Mouse (Mus musculus) heart, postnatal 0 days (tissue): ENCODE results near the gene Ccdc141. TPM values are rescaled to one million over a fixed set of nuclear protein-coding genes. Genes with fewer than 3 reads are reported as not detected.

Experiments
- ATAC-seq: fragments of 200-750 bp; cut with Nextera tagmentation; 2 replicates; pipeline ENCODE4 v1.8.0; 2017; ENCODE audit warnings: low read depth, moderate number of reproducible peaks, moderate library complexity; ENCODE audit not compliant: insufficient read depth
- DNase-seq: peaks from one replicate; pipeline ENCODE4 v3.0.0-alpha.2; 2016; ENCODE audit warnings: low spot score
- H3K27ac ChIP-seq: fragments of 300-500 bp; sonication (generic); 2 replicates; pipeline ENCODE4 v1.5.1; 2014; ENCODE audit warnings: low read depth, mild to moderate bottlenecking
- H3K27me3 ChIP-seq: fragments of 300-500 bp; sonication (generic); 2 replicates; pipeline ENCODE4 v1.6.1; 2014; ENCODE audit warnings: low read length, mixed read lengths; ENCODE audit not compliant: control insufficient read depth, insufficient read depth
- H3K36me3 ChIP-seq: fragments of 300-500 bp; sonication (generic); replicated peaks from 2 replicates; pipeline ENCODE4 v1.6.1; 2014; ENCODE audit warnings: low read length, mixed read lengths; ENCODE audit not compliant: control insufficient read depth, insufficient read depth
- H3K4me1 ChIP-seq: fragments of 300-500 bp; sonication (generic); 2 replicates; pipeline ENCODE4 v1.6.1; 2014; ENCODE audit warnings: antibody characterized with exemption; ENCODE audit not compliant: control insufficient read depth, insufficient read depth
- H3K4me2 ChIP-seq: fragments of 300-500 bp; sonication (generic); 2 replicates; pipeline ENCODE4 v1.6.1; 2014; ENCODE audit warnings: low read depth, mild to moderate bottlenecking, low read length, moderate library complexity
- H3K4me3 ChIP-seq: fragments of 300-500 bp; sonication (generic); 2 replicates; pipeline ENCODE4 v1.5.1; 2014; ENCODE audit warnings: low read depth, low read length
- H3K9ac ChIP-seq: fragments of 300-500 bp; sonication (generic); replicated peaks from 2 replicates; pipeline ENCODE4 v1.6.1; 2014; ENCODE audit warnings: low read depth, low read length, mixed read lengths
- H3K9me3 ChIP-seq: fragments of 300-500 bp; sonication (generic); replicated peaks from 2 replicates; pipeline ENCODE4 v1.6.1; 2016; ENCODE audit warnings: low read length; ENCODE audit not compliant: control insufficient read depth
- CTCF ChIP-seq: IDR thresholded peaks from 2 replicates; pipeline ENCODE4 v1.5.1; 2016; ENCODE audit warnings: antibody characterized with exemption, control low read depth, low read depth
- EP300 ChIP-seq: IDR thresholded peaks from 2 replicates; pipeline ENCODE4 v1.6.1; 2016; ENCODE audit warnings: antibody characterized with exemption, low read depth
- WGBS: fragments of 180-500 bp; shearing (Covaris S2); extraction: QIAGEN DNeasy Blood & Tissue Kit; methylation state at CpG from one replicate; pipeline ENCODE4 v1.1.7; 2014; 5-methylcytosine and 5-hydroxymethylcytosine counted together
- microRNA-seq: library from miRNA; unstranded; fragments of <30 nt; microRNA quantifications from one replicate; pipeline ENCODE4, GENCODE M21; 2016
- polyA plus RNA-seq: library from polyadenylated mRNA; unstranded; fragments of >200 nt; fragmentation: Nextera tagmentation; extraction: Ambion mirVana; gene quantifications from 2 replicates; pipeline ENCODE4 v1.2.1, GENCODE M21; 2015
- total RNA-seq: library from RNA; depleted of rRNA; stranded (reverse); fragments of >200 nt; gene quantifications from 2 replicates; pipeline ENCODE4 v1.2.3, GENCODE M21; 2014; ENCODE audit warnings: low replicate concordance; rRNA removed

Ccdc141 gene
- total and polyA plus RNA-seq, 2 experiments from 2014 or later: 139 to 162 TPM

DNA sequence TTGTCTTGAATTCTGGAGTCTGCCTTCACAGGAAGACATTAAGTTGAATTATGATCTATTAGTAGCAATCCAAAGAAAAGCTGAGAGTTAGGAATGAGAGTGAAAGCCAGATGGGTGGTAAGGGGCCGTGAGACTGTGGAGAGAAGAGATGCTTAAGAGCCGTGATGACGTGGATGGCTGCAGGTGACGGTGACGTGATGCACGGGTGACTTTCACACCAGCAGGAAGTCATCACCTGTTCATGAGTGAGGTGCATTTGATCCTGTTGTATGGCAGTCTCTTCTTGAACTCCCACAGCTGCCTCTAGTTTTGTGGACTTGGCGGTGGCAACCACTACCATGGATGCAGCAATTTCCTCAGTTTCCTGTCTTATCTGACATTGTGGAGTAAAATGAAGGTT, 204.9 kb downstream of the Ccdc141 start:
- H3K9me3 ChIP-seq: no peaks in the 10 kb centered on the region
- WGBS: 56% methylated on average over 7 of the region's 7 CpGs
- peaks cover 69% of the 10 kb centered on the region for H3K36me3 ChIP-seq
- H3K27ac ChIP-seq: no peak overlapping the region
- no peaks in the 10 kb centered on the region for H3K27me3 ChIP-seq
- H3K4me3 ChIP-seq: no peak overlapping the region
- TF ChIP-seq EP300 (no peak), CTCF (no peak)
- DNase-seq (no peak), ATAC-seq (no peak)
- no peak overlapping the region for H3K9ac ChIP-seq
- no peak overlapping the region for H3K4me2 ChIP-seq
- peaks cover 3% of the 10 kb centered on the region; the same call in 1 of the 2 replicates for H3K4me1 ChIP-seq

DNA sequence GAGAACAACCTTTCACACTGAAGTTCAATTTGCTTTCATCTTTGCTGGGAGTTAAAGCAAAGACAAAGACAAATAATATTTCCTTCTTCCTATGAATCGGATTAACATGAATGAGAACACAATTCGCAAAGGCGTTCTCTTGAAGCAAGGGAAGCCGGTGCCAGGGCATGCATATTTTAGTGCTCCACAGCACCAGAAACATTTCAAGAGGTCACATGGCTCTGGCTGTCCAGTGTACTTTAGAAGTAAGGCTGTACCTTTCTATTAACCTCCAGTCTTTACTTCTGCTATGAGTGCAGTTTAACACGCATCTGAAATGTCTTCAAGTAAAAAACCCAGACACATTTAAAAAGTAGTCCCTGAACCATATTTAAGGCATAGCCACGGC, 208.4 kb downstream of the Ccdc141 start:
- Histone ChIP-seq H3K27ac (no peak overlapping the region), H3K4me3 (no peak overlapping the region), H3K4me1 (no peaks in the 10 kb centered on the region), H3K4me2 (no peak overlapping the region), H3K36me3 (peaks cover 41% of the 10 kb centered on the region), H3K27me3 (no peaks in the 10 kb centered on the region), H3K9ac (no peak overlapping the region), H3K9me3 (no peaks in the 10 kb centered on the region)
- DNase-seq (no peak), ATAC-seq (no peak)
- 74% methylated on average over 6 of the region's 6 CpGs for WGBS
- TF ChIP-seq CTCF: no peak
- no peak for TF ChIP-seq EP300

DNA sequence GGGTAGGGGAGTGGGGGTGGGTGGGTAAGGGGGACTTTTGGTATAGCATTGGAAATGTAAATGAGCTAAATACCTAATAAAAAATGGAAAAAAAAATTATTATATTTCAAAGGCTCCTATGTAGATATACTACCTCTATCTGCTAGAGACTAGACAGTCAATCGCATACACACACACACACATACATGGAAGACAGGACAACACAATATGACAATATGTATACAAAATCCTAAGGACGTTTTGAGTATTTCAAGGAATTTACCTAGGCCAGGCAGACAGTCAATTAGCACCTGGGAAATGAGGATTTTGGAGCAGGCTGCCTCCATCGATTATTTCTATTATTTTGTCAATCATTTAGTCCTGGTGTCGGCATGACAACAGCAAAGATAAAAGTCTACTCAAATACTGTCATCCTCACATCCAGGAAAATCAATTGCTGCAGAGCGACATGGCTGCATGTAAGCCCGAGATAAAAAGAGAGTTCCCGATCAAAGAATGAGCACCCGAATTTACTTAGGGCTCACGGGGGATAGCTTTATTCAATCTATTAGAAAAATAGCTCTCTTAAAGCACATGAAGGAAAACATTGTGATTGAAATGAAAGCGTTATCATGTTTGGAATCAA, 208.9 kb downstream of the Ccdc141 start:
- Histone ChIP-seq H3K9me3 (no peaks in the 10 kb centered on the region), H3K27ac (no peak overlapping the region), H3K4me2 (no peak overlapping the region), H3K27me3 (no peaks in the 10 kb centered on the region), H3K36me3 (peaks cover 36% of the 10 kb centered on the region), H3K9ac (no peak overlapping the region), H3K4me1 (no peaks in the 10 kb centered on the region), H3K4me3 (no peak overlapping the region)
- WGBS: 86% methylated on average over 10 of the region's 10 CpGs
- DNase-seq (no peak), ATAC-seq (no peak)
- TF ChIP-seq EP300 (no peak), CTCF (no peak)

Small RNAs within 50 kb of the gene (microRNA-seq; reads per million reads assigned to microRNA genes)
- not detected for gene Gm44360

Other genes with a start within 250 kb of the Ccdc141 start
- gene Ttn, start 188.1 kb downstream of the Ccdc141 start, total RNA-seq: 959 and 970 TPM in 2 replicates
- 644 and 700 TPM in 2 replicates for gene Ttn, start 188.1 kb downstream of the Ccdc141 start, polyA plus RNA-seq
- gene Sestd1, start 110.0 kb upstream of the Ccdc141 start, total RNA-seq: 9.2 and 9.8 TPM in 2 replicates
- gene Sestd1, start 110.0 kb upstream of the Ccdc141 start, polyA plus RNA-seq: 8.6 and 9.7 TPM in 2 replicates